Mouse (Mus musculus) T-helper 2 cell (primary cell): ENCODE measurements around the gene E2f2.

ENCODE experiments used
- in situ Hi-C: fragments of 300-600 bp; cut with MboI, MseI; formaldehyde crosslinking; loops from one replicate; pipeline ENCODE4 v1.15.1; 2025; ENCODE audit warnings: high pct_unique_total_duplicates

Gene E2f2

GRCm38 (mm10) chr4:136144126-136144926 lies 27.9 kb upstream of the E2f2 start:
- in situ Hi-C loops = no loop called here

DNA sequence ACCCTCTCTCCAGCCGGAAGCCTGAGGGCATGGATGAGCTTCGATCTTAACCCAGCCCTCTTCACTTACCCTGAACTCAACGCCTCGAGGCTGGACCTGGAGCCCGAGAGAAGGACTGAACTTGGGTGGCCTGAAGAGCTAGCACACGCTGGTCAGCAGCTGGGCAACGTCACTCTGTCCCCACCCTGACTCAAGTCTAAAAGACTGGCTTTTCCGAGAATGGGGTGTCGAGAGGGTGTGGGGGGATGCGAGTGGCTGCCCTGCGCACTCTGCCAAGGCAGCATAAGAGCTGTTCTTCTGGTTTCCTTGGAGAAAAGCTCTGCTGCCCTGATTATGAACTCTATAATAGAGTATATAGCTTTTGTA lies 27.3 kb upstream of the E2f2 start:
- in situ Hi-C loops = no loop called here

DNA sequence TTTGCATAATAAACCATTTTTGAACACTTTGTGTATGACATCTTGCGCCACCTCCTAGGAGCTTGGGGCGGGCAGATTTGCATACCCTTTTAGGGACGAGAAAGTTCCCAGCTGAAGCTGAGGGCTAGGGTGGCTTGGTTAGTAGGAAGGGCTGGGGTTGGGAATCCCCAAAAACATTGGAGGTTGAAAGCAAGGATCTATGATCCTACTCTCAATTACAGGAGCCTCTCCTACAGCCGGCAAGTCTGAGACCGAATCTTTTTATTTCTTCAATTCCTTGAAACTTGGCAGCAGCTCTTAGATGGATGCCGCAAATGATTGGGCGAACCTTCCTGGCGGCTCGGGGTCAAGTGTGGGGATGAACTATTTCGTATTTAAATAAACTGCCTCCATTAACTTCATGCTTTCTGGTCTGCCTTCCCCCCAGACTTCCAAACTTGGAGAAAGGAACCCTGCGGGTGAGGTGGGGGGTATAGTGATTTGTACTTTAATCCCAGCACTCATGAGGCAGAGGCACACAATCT lies 26.8 kb upstream of the E2f2 start:
- in situ Hi-C loops = no loop called here

GRCm38 (mm10) chr4:136145991-136146711 lies 26.0 kb upstream of the E2f2 start:
- in situ Hi-C loops = no loop called here

GRCm38 (mm10) chr4:136146712-136147154 lies 25.5 kb upstream of the E2f2 start:
- in situ Hi-C loops = no loop called here

- in situ Hi-C loops = no loop called here
Observed at GRCm38 (mm10) chr4:136147436-136148135, 24.6 kb upstream of the E2f2 start.

GRCm38 (mm10) chr4:136148342-136149044 lies 23.7 kb upstream of the E2f2 start:
- in situ Hi-C loops = no loop called here

GRCm38 (mm10) chr4:136149045-136149379 lies 23.2 kb upstream of the E2f2 start:
- in situ Hi-C loops = no loop called here

DNA sequence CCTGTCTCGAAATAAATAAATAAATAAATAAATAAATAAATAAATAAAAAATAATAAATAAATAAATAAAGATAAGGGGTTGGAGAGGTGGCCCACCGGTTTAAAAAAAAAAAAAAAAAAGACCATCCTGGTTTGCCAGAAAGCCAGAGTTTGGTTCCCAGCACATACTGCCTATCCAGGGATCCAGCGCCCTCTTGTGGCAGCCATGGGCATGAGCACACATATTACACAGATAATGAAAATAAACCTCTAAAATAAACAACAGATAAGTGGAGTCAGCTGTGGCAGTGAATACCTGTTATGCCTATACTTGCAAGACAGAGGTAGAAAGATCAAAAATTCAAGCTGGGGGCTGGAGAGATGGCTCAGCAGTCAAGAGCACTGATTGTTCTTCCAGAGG lies 22.5 kb upstream of the E2f2 start:
- in situ Hi-C loops = loop anchor here (5.0 kb wide), 1 partner anchor 77 kb away; no protein-coding TSS in a partner anchor

DNA sequence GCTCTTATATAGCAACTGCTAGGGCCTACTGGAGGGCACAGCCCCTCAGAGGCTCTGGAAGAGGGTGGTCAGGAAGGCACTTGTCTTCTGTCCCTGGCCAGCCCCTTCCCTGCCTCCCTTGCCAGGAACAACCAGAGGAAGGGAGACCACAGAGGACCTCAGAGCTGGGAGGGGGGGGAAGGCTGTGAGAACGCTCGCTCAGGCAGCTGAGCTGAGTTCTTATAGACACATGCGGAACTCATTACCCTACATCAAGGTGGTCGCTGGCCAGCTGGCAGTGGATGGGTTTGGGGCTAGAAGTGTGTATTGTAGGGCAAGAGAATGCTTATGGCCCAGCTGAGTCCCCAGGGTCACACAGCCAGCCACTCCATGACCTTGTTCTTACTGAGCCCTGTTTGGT lies 21.6 kb upstream of the E2f2 start:
- in situ Hi-C loops = loop anchor here (5.0 kb wide), 1 partner anchor 78 kb away; no protein-coding TSS in a partner anchor

DNA sequence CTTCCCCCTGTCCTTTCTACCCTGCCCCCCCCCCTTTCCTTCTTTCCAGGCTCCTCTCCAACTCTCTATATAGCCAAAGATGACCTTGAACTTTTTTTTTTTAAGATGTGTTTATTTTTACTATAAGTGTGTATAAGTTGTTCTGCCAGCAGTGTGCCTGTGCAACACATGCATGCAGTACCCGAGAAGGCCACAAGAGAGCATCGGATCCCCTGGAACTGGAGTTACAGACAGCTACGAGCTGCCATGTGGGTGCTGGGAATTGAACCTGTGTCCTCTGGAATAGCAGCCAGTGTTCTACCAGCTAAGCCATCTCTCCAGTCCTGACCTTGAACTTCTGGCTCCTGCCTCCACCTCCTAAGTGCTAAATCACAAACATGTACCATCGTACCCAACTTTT lies 19.4 kb upstream of the E2f2 start:
- in situ Hi-C loops = loop anchor here (5.0 kb wide), 1 partner anchor 81 kb away; no protein-coding TSS in a partner anchor

DNA sequence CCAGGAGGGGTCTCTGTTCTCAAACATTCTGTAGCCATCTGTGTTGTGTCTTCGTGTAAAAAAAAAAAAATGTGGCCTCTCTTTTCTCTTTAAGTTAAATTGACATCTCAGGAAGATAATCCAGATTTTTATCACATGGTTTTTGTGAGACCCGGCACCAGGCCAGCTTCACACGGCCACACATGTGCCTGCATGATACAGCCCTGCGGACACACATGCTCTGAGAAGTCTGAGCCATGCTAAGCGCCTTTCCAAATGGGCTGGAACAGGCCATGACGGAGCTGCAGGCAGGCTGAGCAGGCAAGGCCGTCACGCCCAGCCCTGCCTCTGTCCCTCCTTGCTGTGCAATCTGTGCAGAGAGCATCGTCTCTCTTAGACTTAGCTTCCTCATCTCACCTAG lies 17.7 kb upstream of the E2f2 start:
- in situ Hi-C loops = loop anchor here (5.0 kb wide), 1 partner anchor 82 kb away; no protein-coding TSS in a partner anchor

DNA sequence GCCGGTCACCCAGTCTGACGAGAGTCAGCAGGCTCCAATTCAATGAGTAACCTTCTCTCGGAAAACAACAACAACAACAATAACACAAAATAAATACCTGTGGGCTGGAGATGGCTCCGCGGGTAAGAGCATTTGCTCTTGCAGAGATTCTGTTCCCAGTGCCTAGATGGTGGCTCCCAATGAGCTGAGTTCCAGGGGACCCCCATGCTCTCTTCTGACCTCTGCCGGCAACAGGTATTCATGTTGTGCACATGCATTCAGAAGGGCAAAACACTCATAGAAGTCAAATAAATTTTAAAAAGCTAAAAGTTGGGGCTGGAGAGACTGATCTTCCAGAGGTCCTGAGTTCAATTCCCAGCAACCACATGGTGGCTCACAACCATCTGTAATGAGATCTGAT lies 13.7 kb upstream of the E2f2 start:
- in situ Hi-C loops = loop anchor here (5.0 kb wide), 1 partner anchor 191 kb away; no protein-coding TSS in a partner anchor

GRCm38 (mm10) chr4:136159802-136160397 lies 12.3 kb upstream of the E2f2 start:
- in situ Hi-C loops = loop anchor here (5.0 kb wide), 2 partner anchors 37 to 193 kb away; no protein-coding TSS in a partner anchor

- in situ Hi-C loops = loop anchor here (5.0 kb wide), 1 partner anchor 34 kb away; no protein-coding TSS in a partner anchor
Observed at GRCm38 (mm10) chr4:136163448-136163847, 8.7 kb upstream of the E2f2 start.

DNA sequence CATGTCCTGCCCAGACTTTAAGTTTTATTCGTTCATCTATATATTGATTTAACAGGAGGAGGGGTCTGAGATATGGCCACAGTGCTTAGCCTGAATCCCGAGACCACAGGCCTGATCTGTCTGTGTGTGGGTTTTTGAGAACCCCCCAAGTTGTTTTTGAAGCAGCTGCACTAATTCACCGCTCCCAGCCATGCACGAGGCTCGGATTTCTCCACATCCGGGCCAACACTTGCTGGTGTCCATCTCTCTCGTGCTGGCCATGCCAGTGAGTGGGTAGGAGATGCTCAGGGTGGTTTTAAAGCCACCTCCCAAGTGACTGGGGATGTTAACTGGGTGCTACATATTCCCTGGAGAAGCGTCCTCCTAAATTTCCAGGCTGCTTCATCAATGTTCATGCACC lies 7.2 kb upstream of the E2f2 start:
- in situ Hi-C loops = loop anchor here (5.0 kb wide), 1 partner anchor 32 kb away; no protein-coding TSS in a partner anchor

DNA sequence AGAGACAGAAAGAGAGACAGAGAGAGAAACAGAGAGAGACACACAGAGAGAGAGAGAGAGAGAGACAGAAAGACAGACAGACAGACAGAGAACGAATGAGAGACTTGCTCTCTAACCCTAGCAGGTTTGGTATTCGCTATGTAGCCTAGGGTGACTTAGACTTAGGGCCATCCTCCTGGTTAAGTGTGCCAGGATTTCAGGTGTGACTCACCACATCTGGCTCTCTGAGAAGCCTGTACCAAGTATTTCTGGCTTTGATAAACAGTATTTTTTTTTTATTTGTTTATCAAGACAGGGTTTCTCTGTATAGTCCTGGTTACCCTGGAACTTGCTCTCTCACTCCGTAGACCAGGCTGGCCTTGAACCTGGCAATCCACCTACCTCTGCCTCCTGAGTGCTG lies 4.5 kb upstream of the E2f2 start:
- in situ Hi-C loops = no loop called here

- in situ Hi-C loops = no loop called here
Observed at GRCm38 (mm10) chr4:136170401-136170800, 1.8 kb upstream of the E2f2 start.

- in situ Hi-C loops = no loop called here
Observed at GRCm38 (mm10) chr4:136171455-136171854, 739 bp upstream of the E2f2 start.

DNA sequence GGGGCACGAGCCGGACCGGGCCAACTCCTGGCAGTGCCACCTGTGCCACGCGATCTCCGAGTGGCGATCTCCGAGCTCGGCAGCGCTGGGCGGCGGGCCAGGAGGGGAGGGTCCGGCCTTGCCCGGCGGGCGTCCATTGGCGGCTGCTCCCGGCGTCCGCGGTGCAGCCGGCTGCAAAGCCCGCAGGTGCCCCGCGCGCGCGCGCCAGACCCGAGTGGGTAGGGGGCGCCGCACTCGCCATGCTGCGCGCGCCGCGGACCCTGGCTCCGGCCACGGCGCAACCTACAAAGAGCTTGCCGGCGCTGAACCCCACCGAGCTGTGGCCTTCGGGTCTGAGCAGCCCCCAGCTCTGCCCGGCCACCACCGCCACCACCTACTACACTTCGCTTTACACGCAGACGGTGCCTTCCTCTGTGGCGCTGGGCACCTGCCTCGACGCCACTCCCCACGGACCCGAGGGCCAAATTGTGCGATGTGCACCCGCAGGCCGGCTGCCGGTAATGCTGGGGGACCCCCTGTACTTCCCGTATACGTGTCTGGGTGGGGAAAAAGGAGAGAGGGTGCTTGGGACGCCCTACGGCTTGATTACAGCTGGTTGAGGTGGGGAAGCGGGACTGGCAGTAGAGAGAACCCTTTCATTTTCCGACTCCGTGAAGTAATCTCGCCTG lies 482 bp downstream of the E2f2 start:
- in situ Hi-C loops = no loop called here
